Mouse (Mus musculus): Measurements from ENCODE around the gene Cdhr3. TPM values are rescaled to one million over a fixed set of nuclear protein-coding genes. Genes with fewer than 3 reads are reported as not detected.

Gene Cdhr3
- not detected in 2 replicates for polyA plus RNA-seq (2012; ENCODE audit: insufficient read depth, insufficient read length, low replicate concordance, missing spikeins)

GRCm38 (mm10) chr12:33092775-33093174, at the start of gene Cdhr3:
Gene Cdhr3, minus strand, starts transcription at chr12:33092875.
- no peak within 1 kb of the TSS for H3K27ac ChIP-seq (ENCODE audit: insufficient read depth, low read depth, low read length)
- H3K4me1 ChIP-seq (ENCODE audit: control insufficient read depth, insufficient read depth, low read length) = no peaks in the 10 kb centered on the region
- no peak within 1 kb of the TSS for H3K4me3 ChIP-seq (ENCODE audit: insufficient read depth, low read depth, low read length)
- TF ChIP-seq POLR2A (IDR thresholded peaks at IDR 0.05; ENCODE audit: insufficient read depth, low read depth, low read length) (no peak), CTCF (IDR thresholded peaks at IDR 0.05; ENCODE audit: insufficient read depth, low read depth, low read length) (no peak)
- WGBS = 84% methylated on average over 6 of the region's 6 CpGs

GRCm38 (mm10) chr12:33139083-33139482, 46.4 kb upstream of the Cdhr3 start:
- no peak overlapping the region for H3K27ac ChIP-seq (ENCODE audit: insufficient read depth, low read depth, low read length)
- no peak for TF ChIP-seq CTCF (IDR thresholded peaks at IDR 0.05; ENCODE audit: insufficient read depth, low read depth, low read length)
- TF ChIP-seq POLR2A (IDR thresholded peaks at IDR 0.05; ENCODE audit: insufficient read depth, low read depth, low read length) = no peak
- H3K4me3 ChIP-seq (ENCODE audit: insufficient read depth, low read depth, low read length) = no peak overlapping the region
- peaks cover 12% of the 10 kb centered on the region for H3K4me1 ChIP-seq (ENCODE audit: control insufficient read depth, insufficient read depth, low read length)
- WGBS = 84% methylated on average over 3 of the region's 3 CpGs

- peaks cover 12% of the 10 kb centered on the region for H3K4me1 ChIP-seq (ENCODE audit: control insufficient read depth, insufficient read depth, low read length)
- no peak for TF ChIP-seq POLR2A (IDR thresholded peaks at IDR 0.05; ENCODE audit: insufficient read depth, low read depth, low read length)
- TF ChIP-seq CTCF (IDR thresholded peaks at IDR 0.05; ENCODE audit: insufficient read depth, low read depth, low read length) = no peak
- H3K4me3 ChIP-seq (ENCODE audit: insufficient read depth, low read depth, low read length) = no peak overlapping the region
- WGBS = 97% methylated on average over 1 of the region's 1 CpGs
- H3K27ac ChIP-seq (ENCODE audit: insufficient read depth, low read depth, low read length) = no peak overlapping the region
These were observed 45.2 kb upstream of the Cdhr3 start for GRCm38 (mm10) chr12:33137857-33138256.

- 84% methylated on average over 7 of the region's 7 CpGs for WGBS
- Histone ChIP-seq H3K27ac (ENCODE audit: insufficient read depth, low read depth, low read length) (no peak overlapping the region), H3K4me3 (ENCODE audit: insufficient read depth, low read depth, low read length) (no peak overlapping the region), H3K4me1 (ENCODE audit: control insufficient read depth, insufficient read depth, low read length) (peaks cover 16% of the 10 kb centered on the region)
- TF ChIP-seq POLR2A (IDR thresholded peaks at IDR 0.05; ENCODE audit: insufficient read depth, low read depth, low read length) (no peak), CTCF (IDR thresholded peaks at IDR 0.05; ENCODE audit: insufficient read depth, low read depth, low read length) (no peak)
These were observed 39.1 kb upstream of the Cdhr3 start for GRCm38 (mm10) chr12:33131796-33132195.

- WGBS = 28% methylated on average over 8 of the region's 8 CpGs
- Histone ChIP-seq H3K4me3 (ENCODE audit: insufficient read depth, low read depth, low read length) (no peak overlapping the region), H3K27ac (ENCODE audit: insufficient read depth, low read depth, low read length) (no peak overlapping the region), H3K4me1 (ENCODE audit: control insufficient read depth, insufficient read depth, low read length) (peaks cover 12% of the 10 kb centered on the region)
- TF ChIP-seq CTCF (IDR thresholded peaks at IDR 0.05; ENCODE audit: insufficient read depth, low read depth, low read length) (no peak), POLR2A (IDR thresholded peaks at IDR 0.05; ENCODE audit: insufficient read depth, low read depth, low read length) (no peak)
These were observed 37.7 kb upstream of the Cdhr3 start for GRCm38 (mm10) chr12:33130401-33130800.

GRCm38 (mm10) chr12:33129410-33129809, 36.7 kb upstream of the Cdhr3 start:
- Histone ChIP-seq H3K4me1 (ENCODE audit: control insufficient read depth, insufficient read depth, low read length) (peaks cover 9% of the 10 kb centered on the region), H3K4me3 (ENCODE audit: insufficient read depth, low read depth, low read length) (no peak overlapping the region), H3K27ac (ENCODE audit: insufficient read depth, low read depth, low read length) (no peak overlapping the region)
- TF ChIP-seq CTCF (IDR thresholded peaks at IDR 0.05; ENCODE audit: insufficient read depth, low read depth, low read length) (no peak), POLR2A (IDR thresholded peaks at IDR 0.05; ENCODE audit: insufficient read depth, low read depth, low read length) (no peak)
- 40% methylated on average over 4 of the region's 4 CpGs for WGBS

GRCm38 (mm10) chr12:33128702-33129101, 36.0 kb upstream of the Cdhr3 start:
- Histone ChIP-seq H3K4me3 (ENCODE audit: insufficient read depth, low read depth, low read length) (no peak overlapping the region), H3K27ac (ENCODE audit: insufficient read depth, low read depth, low read length) (no peak overlapping the region), H3K4me1 (ENCODE audit: control insufficient read depth, insufficient read depth, low read length) (peaks cover 9% of the 10 kb centered on the region)
- 51% methylated on average over 7 of the region's 7 CpGs for WGBS
- TF ChIP-seq POLR2A (IDR thresholded peaks at IDR 0.05; ENCODE audit: insufficient read depth, low read depth, low read length) (no peak), CTCF (IDR thresholded peaks at IDR 0.05; ENCODE audit: insufficient read depth, low read depth, low read length) (no peak)

GRCm38 (mm10) chr12:33128121-33128520, 35.4 kb upstream of the Cdhr3 start:
- no peak for TF ChIP-seq CTCF (IDR thresholded peaks at IDR 0.05; ENCODE audit: insufficient read depth, low read depth, low read length)
- TF ChIP-seq POLR2A (IDR thresholded peaks at IDR 0.05; ENCODE audit: insufficient read depth, low read depth, low read length) = no peak
- Histone ChIP-seq H3K4me1 (ENCODE audit: control insufficient read depth, insufficient read depth, low read length) (peaks cover 9% of the 10 kb centered on the region), H3K27ac (ENCODE audit: insufficient read depth, low read depth, low read length) (no peak overlapping the region), H3K4me3 (ENCODE audit: insufficient read depth, low read depth, low read length) (no peak overlapping the region)
- 92% methylated on average over 2 of the region's 2 CpGs for WGBS

GRCm38 (mm10) chr12:33126243-33126642, 33.6 kb upstream of the Cdhr3 start:
- no peak overlapping the region for H3K4me3 ChIP-seq (ENCODE audit: insufficient read depth, low read depth, low read length)
- no peak overlapping the region for H3K27ac ChIP-seq (ENCODE audit: insufficient read depth, low read depth, low read length)
- TF ChIP-seq CTCF (IDR thresholded peaks at IDR 0.05; ENCODE audit: insufficient read depth, low read depth, low read length) (no peak), POLR2A (IDR thresholded peaks at IDR 0.05; ENCODE audit: insufficient read depth, low read depth, low read length) (no peak)
- peaks cover 9% of the 10 kb centered on the region for H3K4me1 ChIP-seq (ENCODE audit: control insufficient read depth, insufficient read depth, low read length)

Measured in olfactory bulb, adult 2 months (tissue).